Mouse (Mus musculus) neural tube, embryonic 13.5 days (tissue): Measurements from ENCODE around the gene Ccpg1os. TPM values are rescaled to one million over a fixed set of nuclear protein-coding genes. Genes with fewer than 3 reads are reported as not detected.

Source experiments
- ATAC-seq: fragments of 200-750 bp; cut with Nextera tagmentation; 2 replicates; pipeline ENCODE4 v1.8.0; 2017; ENCODE audit warnings: low read depth, mild to moderate bottlenecking, moderate TSS enrichment, moderate library complexity
- H3K27ac ChIP-seq: fragments of 300-500 bp; sonication (generic); replicated peaks from 2 replicates; pipeline ENCODE4 v1.5.1; 2015; ENCODE audit warnings: moderate library complexity, mild to moderate bottlenecking, inconsistent platforms
- H3K27me3 ChIP-seq: fragments of 300-500 bp; sonication (generic); 2 replicates; pipeline ENCODE4 v1.6.1; 2015; ENCODE audit warnings: mild to moderate bottlenecking, inconsistent platforms
- H3K36me3 ChIP-seq: fragments of 300-500 bp; sonication (generic); 2 replicates; pipeline ENCODE4 v1.6.1; 2015; ENCODE audit warnings: mild to moderate bottlenecking, inconsistent platforms
- H3K4me1 ChIP-seq: fragments of 300-500 bp; sonication (generic); replicated peaks from 2 replicates; pipeline ENCODE4 v1.6.1; 2015; ENCODE audit warnings: inconsistent platforms
- H3K4me2 ChIP-seq: fragments of 300-500 bp; sonication (generic); 2 replicates; pipeline ENCODE4 v1.6.1; 2015; ENCODE audit warnings: inconsistent platforms, mild to moderate bottlenecking, moderate library complexity
- H3K4me3 ChIP-seq: fragments of 300-500 bp; sonication (generic); 2 replicates; pipeline ENCODE4 v1.5.1; 2015; ENCODE audit warnings: mild to moderate bottlenecking, inconsistent platforms
- H3K9ac ChIP-seq: fragments of 300-500 bp; sonication (generic); 2 replicates; pipeline ENCODE4 v1.6.1; 2015; ENCODE audit warnings: moderate library complexity, mild to moderate bottlenecking, inconsistent platforms
- H3K9me3 ChIP-seq: fragments of 300-500 bp; sonication (generic); 2 replicates; pipeline ENCODE4 v1.6.1; 2016; ENCODE audit warnings: inconsistent platforms
- WGBS: fragments of 180-500 bp; shearing (Covaris S2); methylation state at CpG from one replicate; pipeline ENCODE4 v1.1.7; 2015; 5-methylcytosine and 5-hydroxymethylcytosine counted together
- polyA plus RNA-seq: library from polyadenylated mRNA; unstranded; fragments of >200 nt; fragmentation: Nextera tagmentation; extraction: Ambion mirVana; gene quantifications from 2 replicates; pipeline ENCODE4 v1.2.1, GENCODE M21; 2015

Ccpg1os gene
- polyA plus RNA-seq, 1 experiment from 2014 or later: 28.5 TPM

- no peaks in the 10 kb centered on the region for H3K4me1 ChIP-seq
- ATAC-seq: no peak
- H3K4me3 ChIP-seq: no peak overlapping the region
- no peaks in the 10 kb centered on the region for H3K27me3 ChIP-seq
- H3K4me2 ChIP-seq: no peak overlapping the region
- H3K9me3 ChIP-seq: no peaks in the 10 kb centered on the region
- no peak overlapping the region for H3K9ac ChIP-seq
- H3K27ac ChIP-seq: no peak overlapping the region
- H3K36me3 ChIP-seq: no peaks in the 10 kb centered on the region
These were observed 12.2 kb downstream of the Ccpg1os start for GRCm38 (mm10) chr9:72972984-72973383.

GRCm38 (mm10) chr9:72972435-72972834 is 12.7 kb downstream of the Ccpg1os start:
- no peak overlapping the region for H3K4me3 ChIP-seq
- no peak overlapping the region for H3K4me2 ChIP-seq
- no peaks in the 10 kb centered on the region for H3K27me3 ChIP-seq
- H3K36me3 ChIP-seq: no peaks in the 10 kb centered on the region
- no peaks in the 10 kb centered on the region for H3K9me3 ChIP-seq
- H3K4me1 ChIP-seq: no peaks in the 10 kb centered on the region
- ATAC-seq: no peak
- no peak overlapping the region for H3K27ac ChIP-seq
- 89% methylated on average over 5 of the region's 5 CpGs for WGBS
- no peak overlapping the region for H3K9ac ChIP-seq

GRCm38 (mm10) chr9:72969874-72970273 is 15.3 kb downstream of the Ccpg1os start:
- WGBS: 76% methylated on average over 7 of the region's 7 CpGs
- Histone ChIP-seq H3K4me2 (no peak overlapping the region), H3K4me3 (no peak overlapping the region), H3K9ac (no peak overlapping the region), H3K36me3 (no peaks in the 10 kb centered on the region), H3K27ac (no peak overlapping the region), H3K9me3 (no peaks in the 10 kb centered on the region), H3K4me1 (no peaks in the 10 kb centered on the region), H3K27me3 (no peaks in the 10 kb centered on the region)
- ATAC-seq: no peak

- H3K36me3 ChIP-seq: no peaks in the 10 kb centered on the region
- peak; percentile 74; the same call in 1 of the 2 replicates for ATAC-seq
- no peaks in the 10 kb centered on the region for H3K9me3 ChIP-seq
- H3K4me1 ChIP-seq: no peaks in the 10 kb centered on the region
- WGBS: 37% methylated on average over 11 of the region's 11 CpGs
- H3K27me3 ChIP-seq: no peaks in the 10 kb centered on the region
- H3K9ac ChIP-seq: 0 out of 2 replicates have a peak overlapping the region, but pooled peaks have one; percentile 1
- no peak overlapping the region for H3K4me2 ChIP-seq
- H3K4me3 ChIP-seq: no peak overlapping the region
- no peak overlapping the region for H3K27ac ChIP-seq
These were observed 16.7 kb downstream of the Ccpg1os start for GRCm38 (mm10) chr9:72968349-72969061.

GRCm38 (mm10) chr9:72961959-72962358 is 23.2 kb downstream of the Ccpg1os start:
- Histone ChIP-seq H3K4me3 (no peak overlapping the region), H3K36me3 (no peaks in the 10 kb centered on the region), H3K4me1 (peaks cover 11% of the 10 kb centered on the region), H3K27ac (no peak overlapping the region), H3K9ac (no peak overlapping the region), H3K9me3 (no peaks in the 10 kb centered on the region), H3K4me2 (no peak overlapping the region), H3K27me3 (no peaks in the 10 kb centered on the region)
- no peak for ATAC-seq
- 83% methylated on average over 15 of the region's 15 CpGs for WGBS

GRCm38 (mm10) chr9:72961346-72961745 is 23.8 kb downstream of the Ccpg1os start:
- no peak for ATAC-seq
- Histone ChIP-seq H3K9ac (no peak overlapping the region), H3K36me3 (no peaks in the 10 kb centered on the region), H3K27me3 (no peaks in the 10 kb centered on the region), H3K27ac (no peak overlapping the region), H3K4me2 (no peak overlapping the region), H3K9me3 (no peaks in the 10 kb centered on the region), H3K4me1 (peaks cover 11% of the 10 kb centered on the region), H3K4me3 (no peak overlapping the region)
- 83% methylated on average over 8 of the region's 8 CpGs for WGBS

- 2% methylated on average over 43 of the region's 43 CpGs for WGBS
- ATAC-seq: peak; percentile 96
- peak within 1 kb of the TSS; percentile 69 for H3K9ac ChIP-seq
- no peaks in the 10 kb centered on the region for H3K36me3 ChIP-seq
- peak within 1 kb of the TSS; percentile 49 for H3K27ac ChIP-seq
- H3K4me1 ChIP-seq: peaks cover 11% of the 10 kb centered on the region
- peak within 1 kb of the TSS; percentile 65 for H3K4me3 ChIP-seq
- no peaks in the 10 kb centered on the region for H3K27me3 ChIP-seq
- no peaks in the 10 kb centered on the region for H3K9me3 ChIP-seq
- peak within 1 kb of the TSS; percentile 68 for H3K4me2 ChIP-seq
These were observed 26.4 kb downstream of the Ccpg1os start, which contains the start of the genes Dyx1c1 and Gm44503 for GRCm38 (mm10) chr9:72958521-72959450. Gene Dyx1c1, plus strand, starts transcription at chr9:72958785. Gene Gm44503, plus strand, starts transcription at chr9:72958852.

GRCm38 (mm10) chr9:72955546-72955945 is 29.6 kb downstream of the Ccpg1os start:
- peaks cover 11% of the 10 kb centered on the region for H3K4me1 ChIP-seq
- no peaks in the 10 kb centered on the region for H3K9me3 ChIP-seq
- no peak overlapping the region for H3K9ac ChIP-seq
- H3K36me3 ChIP-seq: no peaks in the 10 kb centered on the region
- no peak overlapping the region for H3K4me3 ChIP-seq
- ATAC-seq: no peak
- no peak overlapping the region for H3K27ac ChIP-seq
- no peaks in the 10 kb centered on the region for H3K27me3 ChIP-seq
- H3K4me2 ChIP-seq: no peak overlapping the region
- 13% methylated on average over 1 of the region's 1 CpGs for WGBS

GRCm38 (mm10) chr9:72954746-72955145 is 30.4 kb downstream of the Ccpg1os start:
- 51% methylated on average over 2 of the region's 2 CpGs for WGBS

GRCm38 (mm10) chr9:72949572-72949971 is 35.6 kb downstream of the Ccpg1os start:
- Histone ChIP-seq H3K36me3 (peaks cover 24% of the 10 kb centered on the region), H3K9ac (no peak overlapping the region), H3K4me1 (no peaks in the 10 kb centered on the region), H3K27me3 (no peaks in the 10 kb centered on the region), H3K4me2 (no peak overlapping the region), H3K4me3 (no peak overlapping the region), H3K9me3 (0 out of 2 replicates have a peak, but pooled peaks cover 7% of the 10 kb centered on the region), H3K27ac (no peak overlapping the region)
- WGBS: 72% methylated on average over 7 of the region's 7 CpGs
- ATAC-seq: no peak

More at GRCm38 (mm10) chr9:72954746-72955145, 30.4 kb downstream of the Ccpg1os start:
- Histone ChIP-seq H3K4me2 (no peak overlapping the region), H3K4me1 (peaks cover 11% of the 10 kb centered on the region), H3K27ac (no peak overlapping the region), H3K36me3 (no peaks in the 10 kb centered on the region), H3K27me3 (no peaks in the 10 kb centered on the region), H3K9ac (no peak overlapping the region), H3K4me3 (no peak overlapping the region), H3K9me3 (no peaks in the 10 kb centered on the region)
- no peak for ATAC-seq

GRCm38 (mm10) chr9:72947010-72947409 is 38.2 kb downstream of the Ccpg1os start:
- no peaks in the 10 kb centered on the region for H3K27me3 ChIP-seq
- no peak overlapping the region for H3K4me2 ChIP-seq
- no peak overlapping the region for H3K9ac ChIP-seq
- WGBS: 100% methylated on average over 1 of the region's 1 CpGs
- H3K4me1 ChIP-seq: no peaks in the 10 kb centered on the region
- H3K27ac ChIP-seq: no peak overlapping the region
- no peak for ATAC-seq
- H3K9me3 ChIP-seq: 0 out of 2 replicates have a peak, but pooled peaks cover 7% of the 10 kb centered on the region
- no peak overlapping the region for H3K4me3 ChIP-seq
- peaks cover 38% of the 10 kb centered on the region for H3K36me3 ChIP-seq

GRCm38 (mm10) chr9:72944286-72944685 is 40.9 kb downstream of the Ccpg1os start:
- WGBS: 92% methylated on average over 13 of the region's 13 CpGs
- no peaks in the 10 kb centered on the region for H3K4me1 ChIP-seq
- H3K9ac ChIP-seq: no peak overlapping the region
- no peaks in the 10 kb centered on the region for H3K27me3 ChIP-seq
- no peak for ATAC-seq
- H3K36me3 ChIP-seq: peaks cover 38% of the 10 kb centered on the region
- H3K9me3 ChIP-seq: 0 out of 2 replicates have a peak, but pooled peaks cover 7% of the 10 kb centered on the region
- no peak overlapping the region for H3K27ac ChIP-seq
- H3K4me3 ChIP-seq: no peak overlapping the region
- H3K4me2 ChIP-seq: no peak overlapping the region
